Mouse (Mus musculus): Measurements from ENCODE around the gene Gm10320. TPM values are rescaled to one million over a fixed set of nuclear protein-coding genes. Genes with fewer than 3 reads are reported as not detected.

Gm10320 gene
- polyA plus RNA-seq, 1 experiment from 2014 or later = 1.2 TPM

DNA sequence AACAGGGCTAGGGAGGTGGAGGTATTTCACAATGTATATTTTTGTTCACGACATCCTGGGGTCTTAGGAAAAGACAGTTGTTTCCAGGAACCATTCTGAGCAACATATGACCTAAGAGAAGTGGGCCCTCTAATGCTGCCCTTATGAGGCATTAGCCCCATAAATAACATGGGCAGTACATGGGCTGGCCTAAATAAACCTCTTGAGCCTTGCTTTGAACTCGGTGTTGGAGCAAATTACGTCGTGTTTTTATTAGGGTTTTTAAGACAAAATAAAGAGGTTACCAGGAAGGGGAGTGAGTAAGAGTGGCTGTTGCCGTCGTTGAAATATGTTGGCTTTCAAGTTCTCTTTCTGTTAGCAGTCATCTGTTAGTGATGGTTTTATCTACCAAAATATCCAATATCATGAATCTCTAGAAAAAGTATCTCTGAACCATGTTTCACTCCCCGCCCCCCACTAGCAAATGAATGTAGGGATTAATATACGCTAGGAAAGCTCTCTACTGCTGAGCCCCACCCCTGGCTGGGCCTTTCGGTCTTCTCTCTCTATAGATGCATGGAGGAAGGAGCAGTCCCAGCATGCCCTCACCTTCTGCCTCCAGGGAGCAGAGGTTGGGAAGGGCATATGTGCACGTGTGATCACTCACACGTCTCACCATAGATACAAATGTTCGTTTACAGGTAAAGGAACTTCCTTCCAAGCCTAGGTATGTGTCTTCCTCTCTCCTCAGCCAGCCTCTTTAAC, 37.4 kb downstream of the Gm10320 start:
- Histone ChIP-seq H3K27me3 (ENCODE audit: control insufficient read depth, insufficient read depth, low read length) (no peaks in the 10 kb centered on the region), H3K9ac (no peak overlapping the region), H3K27ac (no peak overlapping the region), H3K36me3 (replicated peaks; ENCODE audit: control insufficient read depth, insufficient read depth) (no peaks in the 10 kb centered on the region), H3K4me2 (replicated peaks) (no peak overlapping the region), H3K9me3 (ENCODE audit: control insufficient read depth, low read length) (peaks cover 10% of the 10 kb centered on the region; the same call in 1 of the 2 replicates), H3K4me1 (replicated peaks; ENCODE audit: control insufficient read depth, insufficient read depth, low read length) (no peaks in the 10 kb centered on the region), H3K4me3 (replicated peaks; ENCODE audit: low read length) (no peak overlapping the region)
- DNase-seq (ENCODE audit: low spot score) = no peak
- no peak for ATAC-seq (ENCODE audit: low FRiP score)
- WGBS = 88% methylated on average over 12 of the region's 12 CpGs

DNA sequence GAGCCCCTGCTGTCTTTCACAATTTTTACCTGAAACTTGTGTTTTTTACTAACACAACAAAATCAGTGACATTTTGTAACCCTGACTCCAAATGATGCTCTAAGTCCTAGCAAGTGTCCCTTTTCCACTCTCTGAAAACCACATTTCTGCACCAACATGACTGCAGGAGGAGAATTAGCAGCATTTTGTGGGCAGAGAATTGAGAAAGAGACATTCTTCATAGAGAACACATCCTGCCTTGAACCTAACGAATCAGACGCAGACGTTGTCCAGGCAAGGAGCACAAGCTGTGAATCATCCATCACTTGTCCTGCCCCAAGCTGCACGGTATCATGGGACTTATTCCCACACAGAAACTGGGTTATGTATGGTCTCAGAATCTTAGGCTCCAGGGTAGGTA, 38.7 kb downstream of the Gm10320 start:
- no peak for ATAC-seq (ENCODE audit: low FRiP score)
- no peak for DNase-seq (ENCODE audit: low spot score)
- Histone ChIP-seq H3K9ac (no peak overlapping the region), H3K4me1 (replicated peaks; ENCODE audit: control insufficient read depth, insufficient read depth, low read length) (no peaks in the 10 kb centered on the region), H3K27me3 (ENCODE audit: control insufficient read depth, insufficient read depth, low read length) (no peaks in the 10 kb centered on the region), H3K4me3 (replicated peaks; ENCODE audit: low read length) (no peak overlapping the region), H3K27ac (no peak overlapping the region), H3K9me3 (ENCODE audit: control insufficient read depth, low read length) (peaks cover 10% of the 10 kb centered on the region; the same call in 1 of the 2 replicates), H3K4me2 (replicated peaks) (no peak overlapping the region), H3K36me3 (replicated peaks; ENCODE audit: control insufficient read depth, insufficient read depth) (no peaks in the 10 kb centered on the region)
- WGBS = 73% methylated on average over 4 of the region's 4 CpGs

DNA sequence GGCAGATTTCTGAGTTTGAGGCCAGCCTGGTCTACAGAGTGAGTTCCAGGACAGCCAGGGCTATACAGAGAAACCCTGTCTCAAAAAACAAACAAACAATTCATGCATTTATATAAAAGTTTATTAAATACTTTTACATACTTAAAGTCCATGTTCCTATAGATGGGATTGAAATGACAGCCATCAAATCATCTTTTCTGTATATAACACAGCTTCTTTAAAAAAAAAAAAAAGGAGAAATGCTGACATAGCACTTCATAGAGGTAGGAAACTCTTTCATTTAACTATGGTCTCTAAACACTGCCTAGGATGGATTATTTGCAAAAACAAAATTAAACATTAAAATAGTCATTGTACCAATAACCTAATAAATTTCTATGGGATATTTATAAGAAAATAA, 43.1 kb downstream of the Gm10320 start:
- H3K27ac ChIP-seq = no peak overlapping the region
- no peaks in the 10 kb centered on the region for H3K36me3 ChIP-seq (replicated peaks; ENCODE audit: control insufficient read depth, insufficient read depth)
- DNase-seq (ENCODE audit: low spot score) (no peak), ATAC-seq (ENCODE audit: low FRiP score) (no peak)
- H3K9me3 ChIP-seq (ENCODE audit: control insufficient read depth, low read length) = peaks cover 10% of the 10 kb centered on the region; the same call in 1 of the 2 replicates
- H3K4me1 ChIP-seq (replicated peaks; ENCODE audit: control insufficient read depth, insufficient read depth, low read length) = no peaks in the 10 kb centered on the region
- no peak overlapping the region for H3K4me3 ChIP-seq (replicated peaks; ENCODE audit: low read length)
- H3K9ac ChIP-seq = no peak overlapping the region
- no peak overlapping the region for H3K4me2 ChIP-seq (replicated peaks)
- H3K27me3 ChIP-seq (ENCODE audit: control insufficient read depth, insufficient read depth, low read length) = no peaks in the 10 kb centered on the region

DNA sequence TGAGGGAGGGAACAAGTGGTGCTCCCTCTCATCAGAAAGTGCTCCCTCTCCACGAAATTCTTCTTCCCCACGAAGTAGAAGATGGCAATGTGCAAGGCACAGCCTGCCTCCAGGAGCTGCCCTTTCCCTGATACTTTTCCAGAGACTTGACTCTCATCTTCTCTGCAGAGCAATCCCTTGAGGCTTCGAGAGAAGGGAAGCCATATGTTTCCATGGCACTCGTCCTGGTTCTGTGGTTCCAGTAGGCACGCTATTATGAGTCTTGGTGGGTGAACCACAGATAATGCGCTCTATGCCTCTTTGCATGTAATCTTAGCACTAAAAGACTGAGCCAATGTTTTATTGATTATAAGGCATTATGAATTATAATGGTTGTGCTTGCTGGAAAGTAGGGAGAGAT, 44.1 kb downstream of the Gm10320 start:
- no peak overlapping the region for H3K4me2 ChIP-seq (replicated peaks)
- H3K36me3 ChIP-seq (replicated peaks; ENCODE audit: control insufficient read depth, insufficient read depth) = no peaks in the 10 kb centered on the region
- H3K27me3 ChIP-seq (ENCODE audit: control insufficient read depth, insufficient read depth, low read length) = no peaks in the 10 kb centered on the region
- peaks cover 10% of the 10 kb centered on the region; the same call in 1 of the 2 replicates for H3K9me3 ChIP-seq (ENCODE audit: control insufficient read depth, low read length)
- ATAC-seq (ENCODE audit: low FRiP score) = no peak
- H3K9ac ChIP-seq = no peak overlapping the region
- DNase-seq (ENCODE audit: low spot score) = no peak
- 80% methylated on average over 6 of the region's 6 CpGs for WGBS
- H3K27ac ChIP-seq = no peak overlapping the region
- H3K4me1 ChIP-seq (replicated peaks; ENCODE audit: control insufficient read depth, insufficient read depth, low read length) = no peaks in the 10 kb centered on the region
- H3K4me3 ChIP-seq (replicated peaks; ENCODE audit: low read length) = no peak overlapping the region

DNA sequence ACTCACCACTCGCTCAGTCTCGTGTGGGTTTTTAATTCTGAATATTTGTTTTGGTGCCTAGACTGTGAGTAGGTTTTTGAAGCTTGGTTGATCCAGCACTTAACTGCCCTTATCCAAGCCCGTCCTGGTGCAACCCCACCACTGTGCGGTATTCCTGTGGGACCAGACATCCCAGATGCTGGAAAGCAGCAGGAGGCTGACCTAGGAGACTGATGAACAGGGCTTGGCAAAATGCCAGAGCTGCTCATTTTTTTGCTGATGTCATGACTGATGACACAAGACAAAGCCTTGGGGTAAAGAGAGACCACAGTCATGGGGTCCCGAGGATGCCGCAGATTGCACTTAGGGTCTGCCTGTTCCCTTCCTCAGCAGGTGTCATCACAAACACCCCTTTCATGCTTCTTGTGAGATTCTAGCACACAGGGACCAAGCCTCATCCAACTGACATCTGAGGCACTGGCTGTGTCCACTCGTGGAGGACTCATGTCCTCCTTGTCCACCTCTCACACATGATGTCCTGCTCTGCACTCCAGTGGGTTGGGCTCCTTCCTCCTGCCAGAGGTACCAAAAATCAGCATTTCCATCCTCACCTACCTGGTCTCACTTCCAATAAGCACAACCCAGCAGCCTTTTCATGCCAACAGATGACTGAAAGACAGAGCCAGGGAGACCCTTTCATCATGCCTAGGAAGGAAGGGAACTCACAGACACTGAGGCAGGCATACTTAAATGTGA, 46.2 kb downstream of the Gm10320 start:
- Histone ChIP-seq H3K4me3 (replicated peaks; ENCODE audit: low read length) (no peak overlapping the region), H3K4me1 (replicated peaks; ENCODE audit: control insufficient read depth, insufficient read depth, low read length) (no peaks in the 10 kb centered on the region), H3K27ac (no peak overlapping the region), H3K27me3 (ENCODE audit: control insufficient read depth, insufficient read depth, low read length) (no peaks in the 10 kb centered on the region), H3K9me3 (ENCODE audit: control insufficient read depth, low read length) (no peaks in the 10 kb centered on the region), H3K4me2 (replicated peaks) (no peak overlapping the region), H3K36me3 (replicated peaks; ENCODE audit: control insufficient read depth, insufficient read depth) (no peaks in the 10 kb centered on the region), H3K9ac (no peak overlapping the region)
- 83% methylated on average over 7 of the region's 7 CpGs for WGBS
- DNase-seq (ENCODE audit: low spot score) = no peak
- no peak for ATAC-seq (ENCODE audit: low FRiP score)

DNA sequence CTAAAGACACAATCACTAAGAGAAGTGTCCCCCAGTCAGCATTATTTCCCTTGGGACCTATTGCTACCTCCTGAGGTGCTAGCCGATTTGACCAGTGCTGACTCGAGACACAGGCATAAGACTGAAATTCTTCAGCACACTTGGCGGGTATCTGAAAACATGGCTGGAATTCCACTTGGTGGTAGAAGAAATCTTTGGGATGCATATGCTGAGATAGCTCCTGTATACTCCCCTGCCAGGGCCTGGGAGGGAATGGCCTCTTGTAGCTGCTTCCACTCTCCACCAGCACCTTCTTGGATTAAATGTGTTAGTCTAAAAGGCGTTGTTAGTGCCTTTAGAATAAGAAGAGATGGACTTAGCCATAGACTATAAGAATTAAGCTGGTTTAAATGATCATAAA, 50.8 kb downstream of the Gm10320 start:
- Histone ChIP-seq H3K4me3 (replicated peaks; ENCODE audit: low read length) (no peak overlapping the region), H3K9ac (no peak overlapping the region), H3K36me3 (replicated peaks; ENCODE audit: control insufficient read depth, insufficient read depth) (no peaks in the 10 kb centered on the region), H3K4me2 (replicated peaks) (no peak overlapping the region), H3K27ac (no peak overlapping the region), H3K9me3 (ENCODE audit: control insufficient read depth, low read length) (no peaks in the 10 kb centered on the region), H3K27me3 (ENCODE audit: control insufficient read depth, insufficient read depth, low read length) (no peaks in the 10 kb centered on the region), H3K4me1 (replicated peaks; ENCODE audit: control insufficient read depth, insufficient read depth, low read length) (no peaks in the 10 kb centered on the region)
- no peak for ATAC-seq (ENCODE audit: low FRiP score)
- WGBS = 79% methylated on average over 4 of the region's 4 CpGs
- DNase-seq (ENCODE audit: low spot score) = no peak

DNA sequence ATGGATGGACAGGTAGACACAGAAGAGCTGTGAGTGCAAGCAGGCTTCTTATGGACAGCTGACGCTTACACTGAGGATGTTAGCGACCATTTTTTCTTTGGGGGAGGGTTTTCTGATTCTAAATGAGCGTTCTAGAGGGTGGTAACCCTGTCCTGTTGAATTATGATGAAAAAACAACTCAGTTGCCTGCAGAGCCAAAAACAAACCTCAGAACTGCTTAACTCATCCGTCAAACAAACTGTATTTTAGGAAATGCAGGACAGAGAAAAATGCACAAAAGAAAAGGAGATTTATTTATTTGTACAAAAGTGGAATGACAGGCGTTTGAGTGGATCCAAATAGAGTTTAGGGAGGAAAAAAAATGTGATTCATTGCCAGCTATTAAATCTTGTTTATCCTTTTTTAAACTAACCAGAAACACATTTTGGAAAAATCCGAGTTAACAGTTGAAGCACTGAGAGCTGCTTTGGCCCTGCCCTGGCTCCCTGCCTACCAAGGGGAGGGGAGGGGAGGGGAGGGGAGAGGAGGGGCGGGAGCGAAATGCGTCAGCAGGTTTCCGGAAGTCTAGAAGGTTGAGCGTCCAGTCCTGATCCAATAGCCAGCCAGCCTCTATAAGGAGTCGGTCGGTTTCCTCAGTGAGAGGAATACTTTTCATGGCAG, 51.4 kb downstream of the Gm10320 start:
- Histone ChIP-seq H3K4me2 (replicated peaks) (no peak overlapping the region), H3K9ac (no peak overlapping the region), H3K4me3 (replicated peaks; ENCODE audit: low read length) (no peak overlapping the region), H3K36me3 (replicated peaks; ENCODE audit: control insufficient read depth, insufficient read depth) (no peaks in the 10 kb centered on the region), H3K27me3 (ENCODE audit: control insufficient read depth, insufficient read depth, low read length) (no peaks in the 10 kb centered on the region), H3K4me1 (replicated peaks; ENCODE audit: control insufficient read depth, insufficient read depth, low read length) (no peaks in the 10 kb centered on the region), H3K27ac (no peak overlapping the region), H3K9me3 (ENCODE audit: control insufficient read depth, low read length) (no peaks in the 10 kb centered on the region)
- ATAC-seq (ENCODE audit: low FRiP score) (no peak), DNase-seq (ENCODE audit: low spot score) (no peak)
- WGBS = 59% methylated on average over 13 of the region's 13 CpGs

Other genes starting within 250 kb of the Gm10320 start
- gene Utp15, start 229.0 kb downstream of the Gm10320 start, polyA plus RNA-seq (2014; fragmentation: Nextera tagmentation; extraction: Ambion mirVana) = 26.9 and 30.3 TPM in 2 replicates
- gene Ankra2, start 228.9 kb downstream of the Gm10320 start, polyA plus RNA-seq (2014; fragmentation: Nextera tagmentation; extraction: Ambion mirVana) = 93.4 and 94.2 TPM in 2 replicates
- gene Gm21976, start 212.1 kb downstream of the Gm10320 start, polyA plus RNA-seq (2014; fragmentation: Nextera tagmentation; extraction: Ambion mirVana) = not detected in 2 replicates
- gene Btf3, start 175.0 kb downstream of the Gm10320 start, polyA plus RNA-seq (2014; fragmentation: Nextera tagmentation; extraction: Ambion mirVana) = 498 and 539 TPM in 2 replicates
- 0.89 and 1.1 TPM in 2 replicates for gene Foxd1, start 137.8 kb downstream of the Gm10320 start, polyA plus RNA-seq (2014; fragmentation: Nextera tagmentation; extraction: Ambion mirVana)
- not detected in 2 replicates for gene Tmem174, start 145.4 kb upstream of the Gm10320 start, polyA plus RNA-seq (2014; fragmentation: Nextera tagmentation; extraction: Ambion mirVana)
- not detected in 2 replicates for gene Tmem171, start 202.8 kb upstream of the Gm10320 start, polyA plus RNA-seq (2014; fragmentation: Nextera tagmentation; extraction: Ambion mirVana)

Data from hindbrain, embryonic 14.5 days (tissue).